Mouse (Mus musculus): ENCODE measurements around the gene Cct2. TPM values are rescaled to one million over a fixed set of nuclear protein-coding genes. Genes with fewer than 3 reads are reported as not detected.

The Cct2 gene
- polyA plus RNA-seq, 1 experiment: 130 TPM

- Histone ChIP-seq H3K27ac (ENCODE audit: control insufficient read depth, insufficient read depth, low read length) (no peak overlapping the region), H3K27me3 (ENCODE audit: control insufficient read depth, insufficient read depth, low read length) (no peaks in the 10 kb centered on the region), H3K36me3 (ENCODE audit: control insufficient read depth, insufficient read depth, low read length) (no peaks in the 10 kb centered on the region), H3K4me1 (replicated peaks; ENCODE audit: control insufficient read depth, insufficient read depth, low read length) (no peaks in the 10 kb centered on the region), H3K4me3 (ENCODE audit: control insufficient read depth, insufficient read depth, low read length) (no peak overlapping the region)
- TF ChIP-seq CTCF (IDR thresholded peaks at IDR 0.05; ENCODE audit: borderline replicate concordance, control insufficient read depth, extremely low read depth, insufficient read depth, low read length, poor library complexity) (no peak), POLR2A (IDR thresholded peaks at IDR 0.05; ENCODE audit: control insufficient read depth, extremely low read depth, insufficient read depth, low read length, poor library complexity) (no peak)
- DNase-seq: no peak
- 74% methylated on average over 12 of the region's 12 CpGs for WGBS
These were observed 49.8 kb downstream of the Cct2 start for GRCm38 (mm10) chr10:117013689-117014390.

DNA sequence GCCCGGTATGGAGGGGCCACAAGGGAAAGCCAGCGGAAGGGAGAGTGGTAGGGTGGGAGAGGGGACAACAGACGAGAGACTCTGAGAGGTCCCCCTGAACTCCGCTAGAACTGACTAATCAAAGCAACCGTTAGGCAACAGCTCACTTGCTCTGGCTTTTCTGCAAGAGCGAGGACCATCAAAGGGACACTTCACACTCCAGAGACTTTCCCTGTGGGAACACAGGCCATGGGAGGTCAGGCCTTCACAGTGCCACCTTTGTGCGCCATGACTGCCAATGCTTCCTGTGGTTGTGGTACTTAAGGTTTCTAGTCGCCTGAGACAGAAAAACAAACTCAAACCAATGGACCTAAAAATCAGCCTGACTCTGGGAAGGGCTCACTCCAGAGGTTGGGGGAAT lies 52.6 kb downstream of the Cct2 start:
- no peak for TF ChIP-seq POLR2A (IDR thresholded peaks at IDR 0.05; ENCODE audit: control insufficient read depth, extremely low read depth, insufficient read depth, low read length, poor library complexity)
- TF ChIP-seq CTCF (IDR thresholded peaks at IDR 0.05; ENCODE audit: borderline replicate concordance, control insufficient read depth, extremely low read depth, insufficient read depth, low read length, poor library complexity): no peak
- H3K36me3 ChIP-seq (ENCODE audit: control insufficient read depth, insufficient read depth, low read length): no peaks in the 10 kb centered on the region

GRCm38 (mm10) chr10:117009691-117010090 lies 53.9 kb downstream of the Cct2 start:
- H3K27ac ChIP-seq (ENCODE audit: control insufficient read depth, insufficient read depth, low read length): no peak overlapping the region
- no peaks in the 10 kb centered on the region for H3K4me1 ChIP-seq (replicated peaks; ENCODE audit: control insufficient read depth, insufficient read depth, low read length)
- H3K36me3 ChIP-seq (ENCODE audit: control insufficient read depth, insufficient read depth, low read length): no peaks in the 10 kb centered on the region
- no peaks in the 10 kb centered on the region for H3K27me3 ChIP-seq (ENCODE audit: control insufficient read depth, insufficient read depth, low read length)
- H3K4me3 ChIP-seq (ENCODE audit: control insufficient read depth, insufficient read depth, low read length): no peak overlapping the region
- WGBS: 96% methylated on average over 6 of the region's 6 CpGs
- no peak for DNase-seq
- no peak for TF ChIP-seq POLR2A (IDR thresholded peaks at IDR 0.05; ENCODE audit: control insufficient read depth, extremely low read depth, insufficient read depth, low read length, poor library complexity)
- TF ChIP-seq CTCF (IDR thresholded peaks at IDR 0.05; ENCODE audit: borderline replicate concordance, control insufficient read depth, extremely low read depth, insufficient read depth, low read length, poor library complexity): no peak

More for the DNA sequence above, 52.6 kb downstream of the Cct2 start:
- DNase-seq: no peak
- H3K4me3 ChIP-seq (ENCODE audit: control insufficient read depth, insufficient read depth, low read length): no peak overlapping the region
- WGBS: 89% methylated on average over 8 of the region's 8 CpGs
- H3K4me1 ChIP-seq (replicated peaks; ENCODE audit: control insufficient read depth, insufficient read depth, low read length): no peaks in the 10 kb centered on the region
- no peaks in the 10 kb centered on the region for H3K27me3 ChIP-seq (ENCODE audit: control insufficient read depth, insufficient read depth, low read length)
- no peak overlapping the region for H3K27ac ChIP-seq (ENCODE audit: control insufficient read depth, insufficient read depth, low read length)

GRCm38 (mm10) chr10:117005707-117006464 lies 57.7 kb downstream of the Cct2 start:
- Histone ChIP-seq H3K27ac (ENCODE audit: control insufficient read depth, insufficient read depth, low read length) (no peak overlapping the region), H3K4me1 (replicated peaks; ENCODE audit: control insufficient read depth, insufficient read depth, low read length) (no peaks in the 10 kb centered on the region), H3K4me3 (ENCODE audit: control insufficient read depth, insufficient read depth, low read length) (no peak overlapping the region), H3K36me3 (ENCODE audit: control insufficient read depth, insufficient read depth, low read length) (no peaks in the 10 kb centered on the region), H3K27me3 (ENCODE audit: control insufficient read depth, insufficient read depth, low read length) (no peaks in the 10 kb centered on the region)
- no peak for DNase-seq
- 74% methylated on average over 12 of the region's 12 CpGs for WGBS
- TF ChIP-seq CTCF (IDR thresholded peaks at IDR 0.05; ENCODE audit: borderline replicate concordance, control insufficient read depth, extremely low read depth, insufficient read depth, low read length, poor library complexity) (no peak), POLR2A (IDR thresholded peaks at IDR 0.05; ENCODE audit: control insufficient read depth, extremely low read depth, insufficient read depth, low read length, poor library complexity) (no peak)

- DNase-seq: no peak
- no peaks in the 10 kb centered on the region for H3K36me3 ChIP-seq (ENCODE audit: control insufficient read depth, insufficient read depth, low read length)
- H3K4me1 ChIP-seq (replicated peaks; ENCODE audit: control insufficient read depth, insufficient read depth, low read length): no peaks in the 10 kb centered on the region
- H3K27ac ChIP-seq (ENCODE audit: control insufficient read depth, insufficient read depth, low read length): no peak overlapping the region
- no peak for TF ChIP-seq POLR2A (IDR thresholded peaks at IDR 0.05; ENCODE audit: control insufficient read depth, extremely low read depth, insufficient read depth, low read length, poor library complexity)
- no peak for TF ChIP-seq CTCF (IDR thresholded peaks at IDR 0.05; ENCODE audit: borderline replicate concordance, control insufficient read depth, extremely low read depth, insufficient read depth, low read length, poor library complexity)
- H3K27me3 ChIP-seq (ENCODE audit: control insufficient read depth, insufficient read depth, low read length): no peaks in the 10 kb centered on the region
- H3K4me3 ChIP-seq (ENCODE audit: control insufficient read depth, insufficient read depth, low read length): no peak overlapping the region
- WGBS: 91% methylated on average over 5 of the region's 5 CpGs
These were observed 58.9 kb downstream of the Cct2 start for GRCm38 (mm10) chr10:117004695-117005094.

Other genes starting within 250 kb of the Cct2 start
- 0.12 and 0.22 TPM in 2 replicates for gene Myrfl, start 166.9 kb downstream of the Cct2 start, polyA plus RNA-seq (2012; rRNA removed)
- gene Rab3ip, start 113.0 kb downstream of the Cct2 start, polyA plus RNA-seq (2012; rRNA removed): 138 and 151 TPM in 2 replicates
- gene Gm10271, start 91.2 kb downstream of the Cct2 start, polyA plus RNA-seq (2012; rRNA removed): not detected in 2 replicates
- gene Best3, start 77.5 kb downstream of the Cct2 start, polyA plus RNA-seq (2012; rRNA removed): 0.11 TPM in 1 of 2 replicates, not detected in the other
- gene Lrrc10, start 18.5 kb downstream of the Cct2 start, polyA plus RNA-seq (2012; rRNA removed): 0.47 and 15.3 TPM in 2 replicates
- 19.8 and 21.1 TPM in 2 replicates for gene Frs2, start 84.7 kb upstream of the Cct2 start, polyA plus RNA-seq (2012; rRNA removed)
- 41.6 and 43.3 TPM in 2 replicates for gene Yeats4, start 160.7 kb upstream of the Cct2 start, polyA plus RNA-seq (2012; rRNA removed)
- gene 9530003J23Rik, start 174.9 kb upstream of the Cct2 start, polyA plus RNA-seq (2012; rRNA removed): not detected in 2 replicates
- 301 and 482 TPM in 2 replicates for gene Lyz2, start 218.5 kb upstream of the Cct2 start, polyA plus RNA-seq (2012; rRNA removed)
- gene Lyz1, start 229.1 kb upstream of the Cct2 start, polyA plus RNA-seq (2012; rRNA removed): 12.7 and 18.6 TPM in 2 replicates

Measured in thymus, adult 2 months (tissue).